Mouse (Mus musculus): Measurements from ENCODE around the gene Tex2. TPM values are rescaled to one million over a fixed set of nuclear protein-coding genes. Genes with fewer than 3 reads are reported as not detected.
A peak's percentile ranks its signal among the peaks of the same experiment; 100 is the strongest.

Gene Tex2
- polyA plus RNA-seq, 1 experiment: 33.0 TPM

GRCm38 (mm10) chr11:106558008-106558407 is 55.2 kb downstream of the Tex2 start:
- Histone ChIP-seq H3K4me1 (ENCODE audit: control insufficient read depth, insufficient read depth, low read length) (peaks cover 29% of the 10 kb centered on the region), H3K4me3 (ENCODE audit: insufficient read depth, low read depth, low read length) (no peak overlapping the region), H3K27me3 (replicated peaks; ENCODE audit: control insufficient read depth, insufficient read depth, low read length) (no peaks in the 10 kb centered on the region), H3K36me3 (ENCODE audit: control insufficient read depth, insufficient read depth, low read length) (no peaks in the 10 kb centered on the region), H3K27ac (ENCODE audit: insufficient read depth, low read depth, low read length) (no peak overlapping the region)
- TF ChIP-seq CTCF (conservative IDR thresholded peaks at IDR 0.05; ENCODE audit: insufficient read depth, insufficient read length, low read depth, low read length) (no peak), POLR2A (IDR thresholded peaks at IDR 0.05; ENCODE audit: low read depth, low read length) (no peak)
- peak; percentile 73 for DNase-seq
- 64% methylated on average over 4 of the region's 4 CpGs for WGBS

GRCm38 (mm10) chr11:106557398-106557797 is 55.8 kb downstream of the Tex2 start:
- DNase-seq: no peak
- Histone ChIP-seq H3K36me3 (ENCODE audit: control insufficient read depth, insufficient read depth, low read length) (no peaks in the 10 kb centered on the region), H3K27ac (ENCODE audit: insufficient read depth, low read depth, low read length) (peak overlapping the region; percentile 86; the same call in 1 of the 2 replicates), H3K4me3 (ENCODE audit: insufficient read depth, low read depth, low read length) (no peak overlapping the region), H3K27me3 (replicated peaks; ENCODE audit: control insufficient read depth, insufficient read depth, low read length) (no peaks in the 10 kb centered on the region), H3K4me1 (ENCODE audit: control insufficient read depth, insufficient read depth, low read length) (peaks cover 29% of the 10 kb centered on the region)
- no peak for TF ChIP-seq CTCF (conservative IDR thresholded peaks at IDR 0.05; ENCODE audit: insufficient read depth, insufficient read length, low read depth, low read length)
- no peak for TF ChIP-seq POLR2A (IDR thresholded peaks at IDR 0.05; ENCODE audit: low read depth, low read length)
- WGBS: 69% methylated on average over 7 of the region's 7 CpGs

- no peaks in the 10 kb centered on the region for H3K36me3 ChIP-seq (ENCODE audit: control insufficient read depth, insufficient read depth, low read length)
- no peaks in the 10 kb centered on the region for H3K27me3 ChIP-seq (replicated peaks; ENCODE audit: control insufficient read depth, insufficient read depth, low read length)
- H3K27ac ChIP-seq (ENCODE audit: insufficient read depth, low read depth, low read length): peak overlapping the region; percentile 86
- 68% methylated on average over 4 of the region's 4 CpGs for WGBS
- TF ChIP-seq CTCF (conservative IDR thresholded peaks at IDR 0.05; ENCODE audit: insufficient read depth, insufficient read length, low read depth, low read length): no peak
- no peak for TF ChIP-seq POLR2A (IDR thresholded peaks at IDR 0.05; ENCODE audit: low read depth, low read length)
- peaks cover 29% of the 10 kb centered on the region for H3K4me1 ChIP-seq (ENCODE audit: control insufficient read depth, insufficient read depth, low read length)
- no peak overlapping the region for H3K4me3 ChIP-seq (ENCODE audit: insufficient read depth, low read depth, low read length)
- DNase-seq: peak; percentile 41
These were observed 56.5 kb downstream of the Tex2 start for GRCm38 (mm10) chr11:106556689-106557088.

- Histone ChIP-seq H3K4me1 (ENCODE audit: control insufficient read depth, insufficient read depth, low read length) (peaks cover 29% of the 10 kb centered on the region), H3K27me3 (replicated peaks; ENCODE audit: control insufficient read depth, insufficient read depth, low read length) (no peaks in the 10 kb centered on the region), H3K4me3 (ENCODE audit: insufficient read depth, low read depth, low read length) (no peak overlapping the region), H3K27ac (ENCODE audit: insufficient read depth, low read depth, low read length) (peak overlapping the region; percentile 86), H3K36me3 (ENCODE audit: control insufficient read depth, insufficient read depth, low read length) (no peaks in the 10 kb centered on the region)
- DNase-seq: peak; percentile 89
- TF ChIP-seq POLR2A (IDR thresholded peaks at IDR 0.05; ENCODE audit: low read depth, low read length) (no peak), CTCF (conservative IDR thresholded peaks at IDR 0.05; ENCODE audit: insufficient read depth, insufficient read length, low read depth, low read length) (no peak)
- whole genome bisulfite sequencing: 40% methylated on average over 10 of the region's 10 CpGs
These were observed 57.2 kb downstream of the Tex2 start for GRCm38 (mm10) chr11:106555805-106556615.

- H3K36me3 ChIP-seq (ENCODE audit: control insufficient read depth, insufficient read depth, low read length): no peaks in the 10 kb centered on the region
- TF ChIP-seq POLR2A (IDR thresholded peaks at IDR 0.05; ENCODE audit: low read depth, low read length): no peak
- no peak for TF ChIP-seq CTCF (conservative IDR thresholded peaks at IDR 0.05; ENCODE audit: insufficient read depth, insufficient read length, low read depth, low read length)
- 0 out of 2 replicates have a peak, but pooled peaks cover 7% of the 10 kb centered on the region for H3K4me1 ChIP-seq (ENCODE audit: control insufficient read depth, insufficient read depth, low read length)
- no peaks in the 10 kb centered on the region for H3K27me3 ChIP-seq (replicated peaks; ENCODE audit: control insufficient read depth, insufficient read depth, low read length)
- whole genome bisulfite sequencing: 87% methylated on average over 4 of the region's 4 CpGs
- no peak for DNase-seq
- H3K27ac ChIP-seq (ENCODE audit: insufficient read depth, low read depth, low read length): no peak overlapping the region
- no peak overlapping the region for H3K4me3 ChIP-seq (ENCODE audit: insufficient read depth, low read depth, low read length)
These were observed 62.8 kb downstream of the Tex2 start for GRCm38 (mm10) chr11:106550398-106550797.

GRCm38 (mm10) chr11:106546081-106546480 is 67.1 kb downstream of the Tex2 start:
- Histone ChIP-seq H3K27me3 (replicated peaks; ENCODE audit: control insufficient read depth, insufficient read depth, low read length) (no peaks in the 10 kb centered on the region), H3K4me3 (ENCODE audit: insufficient read depth, low read depth, low read length) (no peak overlapping the region), H3K36me3 (ENCODE audit: control insufficient read depth, insufficient read depth, low read length) (no peaks in the 10 kb centered on the region), H3K27ac (ENCODE audit: insufficient read depth, low read depth, low read length) (no peak overlapping the region), H3K4me1 (ENCODE audit: control insufficient read depth, insufficient read depth, low read length) (peaks cover 4% of the 10 kb centered on the region; the same call in 1 of the 2 replicates)
- WGBS: 94% methylated on average over 4 of the region's 4 CpGs
- no peak for TF ChIP-seq CTCF (conservative IDR thresholded peaks at IDR 0.05; ENCODE audit: insufficient read depth, insufficient read length, low read depth, low read length)
- no peak for TF ChIP-seq POLR2A (IDR thresholded peaks at IDR 0.05; ENCODE audit: low read depth, low read length)
- no peak for DNase-seq

- no peak overlapping the region for H3K27ac ChIP-seq (ENCODE audit: insufficient read depth, low read depth, low read length)
- TF ChIP-seq POLR2A (IDR thresholded peaks at IDR 0.05; ENCODE audit: low read depth, low read length) (no peak), CTCF (conservative IDR thresholded peaks at IDR 0.05; ENCODE audit: insufficient read depth, insufficient read length, low read depth, low read length) (no peak)
- DNase-seq: no peak
- H3K4me1 ChIP-seq (ENCODE audit: control insufficient read depth, insufficient read depth, low read length): peaks cover 12% of the 10 kb centered on the region
- H3K36me3 ChIP-seq (ENCODE audit: control insufficient read depth, insufficient read depth, low read length): no peaks in the 10 kb centered on the region
- no peaks in the 10 kb centered on the region for H3K27me3 ChIP-seq (replicated peaks; ENCODE audit: control insufficient read depth, insufficient read depth, low read length)
- H3K4me3 ChIP-seq (ENCODE audit: insufficient read depth, low read depth, low read length): no peak overlapping the region
- 81% methylated on average over 9 of the region's 9 CpGs for WGBS
These were observed 68.3 kb downstream of the Tex2 start for GRCm38 (mm10) chr11:106544916-106545315.
